Mouse (Mus musculus) frontal cortex, adult 2 months (tissue): ENCODE results near the gene Fbxl8. TPM values are rescaled to one million over a fixed set of nuclear protein-coding genes. Genes with fewer than 3 reads are reported as not detected.

ENCODE experiments used
- DNase-seq, 2 experiments: peaks; one replicate each; pipeline ENCODE4 v3.0.0; 2022; ENCODE audit warnings: low spot score in 1 of 2; ENCODE audit errors: extremely low spot score in 1 of 2
- polyA plus RNA-seq: library from polyadenylated mRNA; depleted of rRNA; stranded (reverse); fragments of >200 nt; gene quantifications from 2 replicates; pipeline ENCODE4 v1.2.3, GENCODE M21; 2012

Fbxl8 gene
- polyA plus RNA-seq, 1 experiment = 2.1 TPM

DNA sequence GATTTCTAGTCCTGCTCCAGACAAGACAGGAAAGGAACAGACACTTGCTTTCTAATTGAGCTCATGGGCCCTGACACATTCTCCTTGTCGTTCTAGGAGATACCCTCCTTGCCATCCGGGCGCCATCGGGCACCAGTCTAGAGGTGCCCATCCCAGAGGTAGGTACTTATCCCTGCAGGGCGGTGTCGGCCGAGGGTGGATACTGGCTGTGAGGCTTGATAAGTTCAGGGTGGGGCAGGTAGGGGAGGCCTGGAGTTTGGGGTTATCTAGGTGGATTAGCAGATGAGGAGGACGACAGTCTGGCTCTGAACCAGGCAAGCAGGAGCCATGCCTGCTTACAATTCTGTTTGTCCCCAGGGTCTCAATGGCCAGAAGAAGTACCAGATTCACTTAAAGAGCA lies 35.5 kb downstream of the Fbxl8 start:
- no peak for DNase-seq

DNA sequence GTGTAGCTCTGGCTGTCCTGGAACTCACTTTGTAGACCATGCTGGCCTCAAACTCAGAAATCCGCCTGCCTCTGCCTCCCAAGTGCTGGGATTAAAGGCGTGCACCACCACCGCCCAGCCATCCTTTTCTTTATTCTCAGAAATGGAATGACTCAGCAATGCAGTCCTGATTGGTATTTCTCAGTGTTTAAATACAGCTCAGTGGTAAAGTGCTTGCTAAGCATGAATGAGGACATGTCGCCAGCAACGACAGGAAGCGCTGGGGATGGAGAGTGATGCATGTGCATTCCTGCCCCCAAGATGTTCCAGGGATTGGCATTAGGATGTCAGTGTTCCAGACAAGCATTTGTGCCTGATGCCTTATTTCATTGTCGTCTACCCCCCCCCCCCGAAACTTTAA lies 38.9 kb downstream of the Fbxl8 start:
- no peak for DNase-seq

DNA sequence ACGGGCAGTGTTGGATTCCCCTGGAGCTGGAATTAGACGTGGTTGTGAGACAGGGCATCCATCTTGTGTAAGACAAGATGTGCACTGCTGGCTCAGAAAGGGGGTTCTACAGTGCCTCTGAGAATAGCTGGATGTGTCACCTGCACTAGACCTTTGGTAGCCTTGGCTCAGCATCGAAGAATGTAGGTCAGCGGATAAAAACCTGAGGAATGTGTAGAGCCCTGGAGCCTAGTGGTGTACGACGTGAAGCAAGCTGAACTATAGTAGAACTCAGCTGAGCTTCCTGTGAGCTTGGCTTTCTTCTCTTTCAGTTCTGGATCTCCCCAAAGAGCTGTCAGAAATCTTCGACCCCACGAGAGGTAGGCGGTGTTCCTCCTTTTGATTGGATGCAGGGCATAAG lies 39.4 kb downstream of the Fbxl8 start:
- DNase-seq = no peak

DNA sequence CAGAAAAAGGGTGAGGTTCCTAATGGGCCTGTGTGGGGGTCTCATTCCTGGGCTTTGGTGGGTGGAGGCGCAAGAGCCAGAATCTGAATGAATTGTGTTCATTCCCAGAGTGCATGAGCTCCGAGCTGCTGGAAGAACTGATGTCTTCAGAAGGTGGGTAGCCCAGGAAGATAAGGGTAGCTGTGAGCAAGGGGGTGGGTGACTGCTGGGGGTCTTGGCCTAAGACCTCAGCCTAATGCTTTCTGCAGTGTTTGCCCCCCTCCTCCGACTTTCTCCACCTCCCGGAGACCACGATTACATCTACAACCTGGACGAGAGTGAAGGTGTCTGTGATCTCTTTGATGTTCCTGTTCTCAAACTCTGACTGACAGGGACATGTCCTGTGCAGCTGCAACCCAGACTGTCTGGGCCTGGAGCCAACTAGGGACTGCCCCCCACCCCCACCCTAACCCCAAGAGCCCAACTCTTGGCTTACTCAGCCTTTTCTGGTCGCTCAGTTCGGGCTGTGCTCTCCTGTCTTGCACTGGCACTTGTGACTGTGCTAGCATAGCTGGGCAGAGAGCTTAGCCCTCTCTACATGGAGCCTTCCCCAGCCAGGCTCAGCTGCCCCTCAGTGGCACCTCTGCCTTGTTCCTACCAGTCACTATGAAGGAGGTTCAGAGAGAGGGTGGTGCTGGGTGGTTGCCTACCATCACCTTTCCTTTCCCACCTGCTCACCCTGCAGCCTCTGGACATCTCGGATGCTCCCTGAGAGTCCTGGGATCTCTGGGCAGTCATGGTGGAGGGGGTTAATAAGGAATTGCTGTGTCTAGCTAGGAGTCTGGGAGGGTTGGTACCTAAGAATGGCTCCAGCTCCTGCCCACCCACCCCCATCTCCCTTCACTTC lies 40.1 kb downstream of the Fbxl8 start:
- no peak for DNase-seq

DNA sequence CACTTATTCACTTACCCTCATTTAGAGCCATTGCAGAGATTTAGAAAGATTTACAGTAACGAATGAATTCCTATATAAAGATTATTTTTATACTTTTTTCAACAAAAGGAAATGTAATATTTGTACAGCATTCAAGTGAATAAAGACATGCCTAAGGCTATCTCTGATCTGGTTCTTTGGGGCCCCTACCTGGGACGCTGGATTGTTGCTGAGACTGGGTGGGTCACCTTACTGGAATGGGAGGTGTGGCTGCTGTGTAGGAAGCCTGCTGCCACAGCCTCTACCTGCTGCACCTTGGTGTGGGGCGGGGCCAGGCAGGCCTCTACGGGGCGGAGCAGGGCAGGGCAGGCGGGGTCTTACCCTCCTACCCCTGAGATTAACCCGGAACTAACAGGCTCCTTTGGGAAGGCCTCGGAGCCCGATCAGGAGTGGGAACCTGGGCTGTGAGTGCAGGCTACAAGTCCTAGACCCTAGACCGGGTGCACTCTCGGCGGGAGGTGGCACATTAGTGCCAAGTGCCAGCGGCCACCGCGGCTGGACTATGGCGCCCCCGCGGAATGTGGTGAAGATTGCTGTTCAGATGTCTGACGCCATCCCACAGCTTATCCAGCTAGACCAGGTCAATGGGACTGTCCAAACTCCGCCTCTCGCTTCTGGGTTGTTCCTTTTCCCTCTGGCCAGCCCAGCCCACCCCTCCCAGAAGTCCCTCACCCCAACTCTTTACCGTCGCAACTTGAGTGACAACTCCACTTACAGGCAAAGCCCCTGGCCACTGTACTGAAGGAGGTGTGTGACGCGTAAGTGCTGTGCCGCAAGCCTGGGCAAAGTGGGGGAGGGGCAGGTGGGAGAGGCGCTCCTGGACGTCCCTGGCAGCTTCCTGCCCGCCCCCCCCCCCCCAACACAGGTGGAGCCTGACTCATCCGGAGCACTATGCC lies 41.0 kb downstream of the Fbxl8 start, which contains the start of gene Elmo3:
Gene Elmo3, plus strand, starts transcription at position 391 of the 935 bp plus-strand sequence.
- DNase-seq = no peak

DNA sequence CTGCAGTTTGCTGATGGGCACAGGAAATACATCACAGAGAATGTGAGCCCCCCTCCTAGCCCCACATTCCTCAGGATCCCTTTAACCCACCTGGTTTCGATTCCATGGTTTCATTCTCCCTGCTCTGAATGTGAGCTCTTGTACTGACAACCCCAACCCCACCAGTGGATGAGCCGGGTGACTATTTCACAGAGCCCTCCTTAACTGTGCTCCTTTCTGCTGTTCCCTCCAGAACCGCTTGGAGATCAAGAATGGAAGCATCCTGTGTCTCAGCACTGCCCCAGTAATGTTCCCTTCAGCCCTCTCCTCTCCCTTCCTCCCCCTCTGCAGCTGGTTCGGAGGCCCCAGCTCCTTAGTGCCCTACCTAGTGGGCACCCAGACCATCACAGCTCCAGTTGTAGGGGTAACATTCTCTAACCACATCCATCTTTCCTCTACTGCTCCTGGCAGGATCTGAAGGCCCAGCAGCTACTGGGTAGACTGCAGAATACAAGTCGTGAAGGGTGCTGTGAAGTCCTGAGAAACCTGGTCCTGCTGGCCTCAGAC lies 41.8 kb downstream of the Fbxl8 start:
- DNase-seq = no peak

DNA sequence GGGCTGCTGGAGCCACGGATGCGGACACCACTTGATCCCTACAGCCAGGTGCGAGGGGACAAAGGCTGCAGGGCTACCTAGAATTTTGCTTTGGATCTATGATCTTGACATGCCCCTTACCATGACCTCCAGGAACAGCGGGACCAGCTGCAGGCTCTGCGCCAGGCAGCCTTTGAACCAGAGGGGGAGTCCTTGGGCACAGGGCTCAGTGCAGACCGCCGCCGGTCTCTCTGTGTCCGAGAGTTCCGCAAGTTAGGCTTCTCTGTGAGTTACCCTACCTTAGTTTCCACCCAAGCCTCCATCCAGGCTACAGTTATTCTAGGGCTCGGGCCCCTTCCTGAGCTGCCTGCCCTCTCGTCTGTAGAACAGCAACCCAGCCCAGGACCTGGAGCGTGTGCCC lies 43.2 kb downstream of the Fbxl8 start:
- DNase-seq = no peak

DNA sequence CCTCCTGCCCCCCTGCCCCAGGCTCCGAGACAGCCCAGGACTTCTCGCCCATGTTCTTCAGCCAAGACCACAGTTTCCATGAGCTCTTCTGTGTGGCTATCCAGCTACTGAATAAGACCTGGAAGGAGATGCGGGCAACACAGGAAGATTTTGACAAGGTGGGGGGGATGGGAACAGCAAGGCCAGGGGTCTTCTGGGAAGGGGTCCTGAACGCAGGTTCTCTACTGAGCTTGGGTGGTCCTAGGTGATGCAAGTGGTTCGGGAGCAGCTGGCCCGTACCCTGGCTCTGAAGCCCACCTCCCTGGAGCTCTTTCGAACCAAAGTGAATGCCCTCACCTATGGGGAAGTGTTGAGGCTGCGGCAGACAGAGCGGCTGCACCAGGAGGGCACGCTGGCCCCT lies 44.0 kb downstream of the Fbxl8 start:
- no peak for DNase-seq

DNA sequence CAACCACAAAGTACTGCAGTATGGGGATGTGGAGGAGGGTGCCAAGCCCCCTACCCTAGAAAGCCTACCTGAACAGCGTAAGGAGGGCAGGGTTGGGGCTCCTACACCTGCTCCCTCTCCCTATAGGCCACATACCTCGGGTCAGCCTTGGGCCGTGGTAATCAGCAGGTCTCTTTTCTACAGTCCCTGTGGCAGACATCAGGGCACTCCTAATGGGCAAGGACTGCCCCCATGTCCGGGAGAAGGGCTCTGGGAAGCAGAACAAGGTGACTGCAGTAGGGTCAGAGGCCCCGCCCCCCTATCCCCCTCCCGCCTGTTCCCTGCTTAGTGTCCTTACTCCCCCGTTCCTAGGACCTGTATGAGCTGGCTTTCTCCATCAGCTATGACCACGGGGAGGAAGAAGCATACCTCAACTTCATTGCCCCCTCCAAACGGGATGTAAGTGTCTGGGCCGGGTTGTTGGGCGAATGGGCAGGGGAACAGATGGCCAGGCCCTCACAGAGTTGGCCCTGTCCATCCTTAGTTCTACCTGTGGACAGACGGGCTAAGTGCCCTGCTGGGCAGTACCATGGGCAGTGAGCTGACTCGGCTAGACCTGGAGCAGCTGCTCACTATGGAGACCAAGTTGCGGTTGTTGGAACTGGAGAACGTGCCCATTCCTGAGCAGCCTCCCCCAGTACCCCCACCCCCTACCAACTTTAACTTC lies 44.8 kb downstream of the Fbxl8 start:
- DNase-seq = no peak

DNA sequence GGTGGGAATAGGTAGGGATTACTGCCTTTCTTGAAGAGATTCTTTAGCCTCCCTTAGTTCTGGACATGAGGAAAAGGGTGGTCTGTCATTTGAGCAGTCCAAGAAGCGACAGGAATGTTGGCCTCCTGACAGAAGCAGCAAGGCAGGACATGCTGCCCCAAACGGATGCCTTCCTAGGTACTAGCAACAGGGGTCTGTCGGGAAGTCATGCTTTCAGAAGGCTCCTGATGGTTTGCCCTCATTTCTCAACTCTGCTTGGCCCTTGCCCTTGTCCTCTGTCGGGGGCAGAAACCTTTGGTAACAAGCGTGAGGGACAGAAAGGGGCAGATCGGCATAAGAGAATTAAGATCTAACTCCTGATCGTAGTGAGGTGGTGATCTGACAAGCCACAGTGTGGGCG lies 45.7 kb downstream of the Fbxl8 start:
- no peak for DNase-seq

DNA sequence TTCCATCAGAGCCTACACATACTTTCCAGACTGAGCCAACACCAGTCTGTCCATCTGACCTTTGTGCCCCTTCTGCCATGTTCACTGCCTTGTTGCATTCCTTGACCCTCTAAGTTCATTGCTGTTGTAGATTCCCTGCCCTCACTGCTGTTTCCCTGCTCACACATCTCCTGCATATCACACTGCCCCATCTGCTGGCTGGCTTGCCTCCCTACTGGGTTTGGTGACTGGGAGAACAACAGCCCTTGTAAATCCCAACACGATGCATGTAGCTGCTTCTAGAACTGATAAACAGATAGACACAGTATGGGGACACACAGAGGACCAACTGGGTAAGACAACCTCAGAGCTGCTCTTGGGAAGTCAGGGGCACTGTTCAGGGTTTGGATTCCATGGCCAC lies 47.3 kb downstream of the Fbxl8 start:
- DNase-seq = no peak

DNA sequence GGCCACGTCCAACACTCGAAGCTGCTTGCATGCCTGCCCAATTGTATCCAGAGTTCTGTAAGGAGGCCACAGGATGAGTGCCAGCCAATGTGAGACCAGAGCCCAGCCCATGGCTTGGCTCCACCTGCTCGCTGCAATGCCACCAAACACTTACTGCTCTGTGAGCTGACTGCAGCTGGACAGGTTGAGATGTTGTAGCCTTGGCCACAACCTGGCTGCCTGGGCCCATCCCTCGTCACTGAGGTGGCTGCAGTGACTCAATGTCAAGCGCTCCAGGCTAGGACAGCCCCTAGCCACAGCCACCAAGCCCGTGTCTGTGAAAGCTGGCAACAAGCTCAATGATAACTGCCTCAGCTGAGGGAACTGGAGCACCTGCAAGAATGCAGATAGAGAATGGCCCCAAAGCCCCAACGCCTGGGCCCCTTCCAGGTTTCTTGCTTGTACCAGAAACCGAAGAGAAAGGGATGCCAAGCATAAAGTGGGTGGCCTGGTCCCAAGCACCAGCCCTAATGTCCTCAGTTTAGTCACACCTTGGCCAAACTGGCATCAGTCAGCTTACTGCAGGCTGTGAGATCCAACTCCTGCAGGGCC lies 48.5 kb downstream of the Fbxl8 start:
- DNase-seq = no peak

DNA sequence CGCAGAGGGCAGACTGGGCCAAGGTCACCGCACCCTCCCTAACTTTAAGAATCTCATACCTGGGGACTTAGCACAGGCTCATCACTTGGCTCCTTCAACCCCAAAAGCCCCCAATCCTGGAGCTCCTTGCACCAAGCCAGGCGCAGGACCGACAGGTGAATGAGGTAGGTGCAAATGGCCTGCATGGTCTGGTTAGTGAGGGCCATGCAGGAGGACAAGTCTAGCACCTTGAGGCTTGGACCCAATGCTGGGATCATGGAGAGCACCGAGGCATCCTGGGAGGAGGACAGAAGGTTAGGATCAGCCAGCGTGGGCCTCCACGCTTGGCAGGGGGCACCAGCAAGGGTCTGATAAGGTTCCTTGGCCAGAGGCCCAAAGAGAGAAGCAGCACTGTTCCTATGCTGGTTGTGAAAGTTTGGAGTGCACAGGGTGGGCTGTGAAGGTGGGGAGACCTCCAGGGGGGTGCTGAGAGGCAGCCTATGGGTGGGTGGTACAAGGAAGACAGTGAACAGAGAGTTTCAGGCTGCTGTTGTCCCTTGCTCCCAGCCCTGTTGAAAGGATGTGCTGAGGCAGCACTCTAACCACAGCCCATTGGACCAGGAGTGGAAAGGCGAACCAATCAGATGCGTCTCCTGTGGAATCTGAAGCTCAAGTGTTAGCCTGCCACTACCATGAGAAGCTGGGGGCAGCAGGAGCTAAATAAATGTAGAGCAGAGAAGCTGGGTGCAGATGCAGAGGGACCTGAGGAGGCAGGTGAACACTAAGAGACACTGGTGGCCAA lies 49.4 kb downstream of the Fbxl8 start:
- DNase-seq = no peak

DNA sequence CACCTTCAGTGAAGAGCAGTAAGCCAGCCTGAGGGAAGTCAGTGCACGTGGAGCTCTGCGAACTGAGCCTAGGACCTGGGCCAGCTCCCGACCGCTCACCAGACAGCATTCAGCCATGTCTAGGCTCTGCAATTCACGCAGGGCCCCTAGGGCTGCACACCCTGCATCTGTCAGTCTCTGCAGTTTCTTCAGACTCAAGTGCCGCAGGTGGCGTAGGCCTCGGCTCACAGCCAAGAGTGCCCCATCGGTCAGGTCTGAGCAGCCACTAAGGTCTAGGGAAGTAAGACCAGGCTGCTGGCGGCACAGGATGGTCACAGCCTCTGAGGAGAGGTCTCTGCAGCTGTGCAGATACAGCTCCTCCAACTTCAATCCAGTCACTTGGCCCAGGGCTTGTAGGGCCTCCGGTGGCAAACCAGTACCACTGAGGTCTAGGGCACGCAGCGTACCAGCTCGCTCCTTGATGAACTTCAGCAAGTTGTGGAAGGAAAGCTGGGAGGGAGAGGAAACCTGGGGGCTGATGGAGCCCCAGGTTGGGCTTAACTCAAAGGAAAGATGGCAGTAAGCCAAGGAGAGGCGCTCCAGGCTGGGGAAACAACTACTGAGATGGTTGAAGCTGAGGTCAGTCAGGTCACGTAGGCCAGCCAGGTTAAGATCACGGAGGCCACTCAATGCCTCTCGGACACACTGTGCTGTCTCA lies 50.8 kb downstream of the Fbxl8 start:
- no peak for DNase-seq

DNA sequence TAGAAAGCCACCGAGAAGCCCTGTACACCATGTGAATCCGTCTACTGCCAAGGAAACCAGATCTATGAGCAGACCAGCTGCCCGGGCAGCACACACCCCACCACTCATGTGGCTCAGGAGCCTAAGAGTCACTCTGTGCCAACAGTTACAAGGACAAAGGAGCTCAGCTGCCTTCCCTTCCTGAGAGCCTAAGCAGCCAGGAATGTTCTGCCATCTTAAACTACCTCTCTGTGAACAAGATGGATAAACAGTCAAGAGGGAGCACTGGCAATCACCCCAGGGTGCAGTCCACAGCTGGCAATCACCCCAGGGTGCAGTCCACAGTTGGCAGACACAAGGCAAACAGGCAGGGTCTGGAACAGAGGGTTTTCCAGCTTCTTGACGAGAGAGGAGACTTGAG lies 53.5 kb downstream of the Fbxl8 start:
- no peak for DNase-seq

DNA sequence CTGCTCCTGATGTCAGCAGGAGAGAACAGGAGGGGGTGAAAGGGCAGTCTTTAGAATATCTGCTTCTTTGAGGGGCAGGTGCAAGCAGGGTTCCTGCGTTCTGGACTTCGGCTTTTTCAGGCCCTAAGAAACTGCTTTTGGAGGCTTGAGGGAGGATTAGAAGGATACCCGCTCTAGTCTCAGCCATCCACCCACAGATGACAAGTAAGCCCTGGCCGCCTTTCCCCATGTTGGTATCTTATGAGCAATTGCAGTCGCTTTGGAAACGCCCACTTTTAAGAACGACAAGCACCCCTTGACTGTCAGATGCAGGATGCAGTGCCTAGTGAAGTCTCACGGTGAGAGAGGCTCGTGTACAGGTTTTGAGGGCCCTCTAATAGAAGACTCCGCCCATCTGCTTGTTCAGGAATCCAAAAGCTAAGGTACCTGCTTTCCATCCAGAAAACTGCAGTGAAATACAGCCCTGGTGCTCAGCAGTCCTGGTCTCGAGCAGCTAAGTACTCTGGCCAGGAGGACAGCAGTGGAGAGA lies 54.3 kb downstream of the Fbxl8 start:
- no peak for DNase-seq
